Mouse (Mus musculus): ENCODE results near the gene Prkce.
"Not testable (repeated sequence)": the region's sequence is repeated elsewhere in the genome, so short reads cannot be mapped to it uniquely, and the experiment has no call there.

Prkce gene

GRCm38 (mm10) chr17:86458302-86458980 lies 290.9 kb downstream of the Prkce start:
- DNase-seq: no peak

GRCm38 (mm10) chr17:86460645-86461430 lies 293.3 kb downstream of the Prkce start:
- no peak for DNase-seq

GRCm38 (mm10) chr17:86463369-86463768 lies 295.8 kb downstream of the Prkce start:
- no peak for DNase-seq

- DNase-seq: no peak
These were observed 296.6 kb downstream of the Prkce start for GRCm38 (mm10) chr17:86464197-86464596.

- DNase-seq: peak; percentile 59
These were observed 297.2 kb downstream of the Prkce start for GRCm38 (mm10) chr17:86464689-86465363.

GRCm38 (mm10) chr17:86465865-86466264 lies 298.3 kb downstream of the Prkce start:
- DNase-seq: peak; percentile 55

- no peak for DNase-seq
These were observed 298.8 kb downstream of the Prkce start for GRCm38 (mm10) chr17:86466412-86466811.

- DNase-seq: no peak
These were observed 299.3 kb downstream of the Prkce start for GRCm38 (mm10) chr17:86466871-86467270.

- DNase-seq: no peak
These were observed 299.8 kb downstream of the Prkce start for GRCm38 (mm10) chr17:86467291-86467898.

- DNase-seq: no peak
These were observed 300.4 kb downstream of the Prkce start for GRCm38 (mm10) chr17:86467967-86468366.

- no peak for DNase-seq
These were observed 302.6 kb downstream of the Prkce start for GRCm38 (mm10) chr17:86470160-86470559.

GRCm38 (mm10) chr17:86471684-86472083 lies 304.1 kb downstream of the Prkce start:
- DNase-seq: peak; percentile 83

- DNase-seq: no peak
These were observed 309.1 kb downstream of the Prkce start for GRCm38 (mm10) chr17:86476674-86477073.

- DNase-seq: not testable (repeated sequence)
These were observed 309.8 kb downstream of the Prkce start for GRCm38 (mm10) chr17:86477401-86477800.

GRCm38 (mm10) chr17:86479406-86479805 lies 311.8 kb downstream of the Prkce start:
- DNase-seq: no peak

GRCm38 (mm10) chr17:86482675-86483074 lies 315.1 kb downstream of the Prkce start:
- no peak for DNase-seq

GRCm38 (mm10) chr17:86484087-86484737 lies 316.6 kb downstream of the Prkce start:
- peak; percentile 93 for DNase-seq

- DNase-seq: no peak
These were observed 319.1 kb downstream of the Prkce start for GRCm38 (mm10) chr17:86486657-86487056.

GRCm38 (mm10) chr17:86487450-86487849 lies 319.9 kb downstream of the Prkce start:
- no peak for DNase-seq

GRCm38 (mm10) chr17:86489827-86490226 lies 322.2 kb downstream of the Prkce start:
- no peak for DNase-seq

- DNase-seq: no peak
These were observed 324.8 kb downstream of the Prkce start for GRCm38 (mm10) chr17:86492376-86492775.

- peak; percentile 30 for DNase-seq
These were observed 326.4 kb downstream of the Prkce start for GRCm38 (mm10) chr17:86493891-86494420.

All from kidney, adult 9 months (tissue).